Mouse (Mus musculus): ENCODE results near the gene Actr6. TPM values are rescaled to one million over a fixed set of nuclear protein-coding genes. Genes with fewer than 3 reads are reported as not detected.
"Not testable (repeated sequence)": the region's sequence is repeated elsewhere in the genome, so short reads cannot be mapped to it uniquely, and the experiment has no call there.

Actr6 gene
- polyA plus RNA-seq, 1 experiment from 2014 or later: 67.1 TPM

GRCm38 (mm10) chr10:89731341-89731740, 754 bp downstream of the Actr6 start:
- H3K4me2 ChIP-seq (replicated peaks): peak overlapping the region; percentile 66
- no peaks in the 10 kb centered on the region for H3K9me3 ChIP-seq
- peak overlapping the region; percentile 66 for H3K9ac ChIP-seq (replicated peaks)
- 14% methylated on average over 5 of the region's 5 CpGs for WGBS
- H3K4me1 ChIP-seq: peaks cover 21% of the 10 kb centered on the region
- peak overlapping the region; percentile 66 for H3K4me3 ChIP-seq
- no peaks in the 10 kb centered on the region for H3K27me3 ChIP-seq
- peak overlapping the region; percentile 85; the same call in 1 of the 2 replicates for H3K27ac ChIP-seq (replicated peaks)
- no peak for ATAC-seq (replicated peaks)
- H3K36me3 ChIP-seq: peaks cover 4% of the 10 kb centered on the region; the same call in 1 of the 2 replicates

GRCm38 (mm10) chr10:89730386-89730785, 1.7 kb downstream of the Actr6 start:
- H3K9ac ChIP-seq (replicated peaks): no peak overlapping the region
- H3K27me3 ChIP-seq: no peaks in the 10 kb centered on the region
- H3K4me2 ChIP-seq (replicated peaks): no peak overlapping the region
- peaks cover 13% of the 10 kb centered on the region; the same call in 1 of the 2 replicates for H3K36me3 ChIP-seq
- ATAC-seq (replicated peaks): no peak
- H3K9me3 ChIP-seq: no peaks in the 10 kb centered on the region
- H3K27ac ChIP-seq (replicated peaks): no peak overlapping the region
- WGBS: 88% methylated on average over 6 of the region's 6 CpGs
- H3K4me3 ChIP-seq: no peak overlapping the region
- peaks cover 21% of the 10 kb centered on the region for H3K4me1 ChIP-seq

DNA sequence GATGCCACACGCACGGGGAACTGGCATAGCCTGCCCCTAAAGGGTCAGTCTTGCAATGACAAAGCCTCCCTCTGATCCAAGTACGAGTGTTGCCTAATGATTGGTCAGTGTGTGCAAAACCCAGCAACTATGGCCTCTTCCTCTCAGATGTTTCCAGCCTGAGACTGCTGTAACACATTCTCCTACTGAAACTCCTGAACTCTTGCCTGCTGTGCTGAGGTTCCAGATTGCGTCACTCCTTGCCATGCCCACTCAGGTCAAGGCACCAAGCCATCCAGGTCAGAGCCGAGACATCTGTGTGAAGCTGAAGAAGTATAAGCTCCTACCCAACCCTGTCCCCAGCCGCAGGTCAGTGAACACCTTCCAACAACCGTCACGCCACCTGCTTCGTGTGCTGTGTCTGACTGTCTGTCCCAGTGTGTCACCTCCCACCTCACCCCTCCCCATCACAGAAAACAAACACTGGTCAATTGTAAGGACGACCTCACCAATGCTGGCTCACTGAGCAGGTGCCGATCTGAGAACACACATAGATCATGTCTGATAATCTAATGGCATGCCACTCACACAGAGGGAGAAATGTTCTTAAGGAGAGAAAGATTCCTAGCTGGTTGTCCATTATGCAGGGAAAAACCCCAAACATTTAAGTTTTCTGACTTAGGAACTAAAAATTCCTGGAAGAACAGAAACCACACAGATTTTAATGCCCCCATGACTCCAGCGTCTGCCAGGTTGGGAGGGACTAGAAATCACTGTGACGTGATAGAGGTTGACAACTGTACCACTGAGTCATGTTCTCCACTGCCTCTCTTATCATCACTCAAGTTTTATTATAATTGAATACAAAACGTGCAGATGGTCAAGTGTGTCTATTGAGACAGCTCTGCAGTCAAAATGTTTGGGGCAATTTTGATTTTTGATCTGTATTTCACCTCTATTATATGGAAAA, 9.6 kb downstream of the Actr6 start:
- no peak overlapping the region for H3K4me2 ChIP-seq (replicated peaks)
- H3K9me3 ChIP-seq: no peaks in the 10 kb centered on the region
- ATAC-seq (replicated peaks): no peak
- H3K36me3 ChIP-seq: peaks cover 37% of the 10 kb centered on the region; the same call in 1 of the 2 replicates
- no peak overlapping the region for H3K4me3 ChIP-seq
- 92% methylated on average over 14 of the region's 14 CpGs for WGBS
- no peaks in the 10 kb centered on the region for H3K4me1 ChIP-seq
- H3K27ac ChIP-seq (replicated peaks): no peak overlapping the region
- no peak overlapping the region for H3K9ac ChIP-seq (replicated peaks)
- H3K27me3 ChIP-seq: no peaks in the 10 kb centered on the region

DNA sequence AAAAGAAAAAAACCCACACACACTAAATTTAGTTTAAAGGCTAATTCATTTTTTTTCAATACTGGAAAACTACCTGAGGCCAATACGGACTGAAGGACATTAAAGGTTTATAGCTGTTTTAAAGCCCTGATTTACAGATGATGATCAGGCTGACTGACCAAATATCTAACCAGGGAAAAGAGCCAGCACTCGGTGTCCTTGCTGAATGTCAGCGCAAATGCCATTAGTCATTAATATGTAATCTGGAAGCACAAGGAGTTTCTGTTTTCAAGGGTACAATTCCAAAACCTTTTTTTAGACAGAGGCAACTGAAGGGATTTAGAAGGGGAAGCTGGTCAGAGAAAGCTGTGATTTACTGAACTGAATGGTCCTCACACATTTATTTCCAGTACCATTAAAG, 11.3 kb downstream of the Actr6 start:
- ATAC-seq (replicated peaks): no peak

GRCm38 (mm10) chr10:89720252-89720651, 11.8 kb downstream of the Actr6 start:
- Histone ChIP-seq H3K4me2 (replicated peaks) (no peak overlapping the region), H3K4me1 (no peaks in the 10 kb centered on the region), H3K36me3 (peaks cover 26% of the 10 kb centered on the region), H3K4me3 (no peak overlapping the region), H3K27me3 (no peaks in the 10 kb centered on the region), H3K9me3 (no peaks in the 10 kb centered on the region), H3K9ac (replicated peaks) (no peak overlapping the region), H3K27ac (replicated peaks) (no peak overlapping the region)
- no peak for ATAC-seq (replicated peaks)

More for the DNA sequence above, 11.3 kb downstream of the Actr6 start:
- Histone ChIP-seq H3K27ac (replicated peaks) (no peak overlapping the region), H3K4me1 (no peaks in the 10 kb centered on the region), H3K9ac (replicated peaks) (no peak overlapping the region), H3K27me3 (no peaks in the 10 kb centered on the region), H3K9me3 (no peaks in the 10 kb centered on the region), H3K4me2 (replicated peaks) (no peak overlapping the region), H3K36me3 (peaks cover 30% of the 10 kb centered on the region; the same call in 1 of the 2 replicates), H3K4me3 (no peak overlapping the region)
- WGBS: 97% methylated on average over 3 of the region's 3 CpGs

- no peak for ATAC-seq (replicated peaks)
Measured at GRCm38 (mm10) chr10:89714910-89715309, 17.2 kb downstream of the Actr6 start.

GRCm38 (mm10) chr10:89708720-89709119, 23.4 kb downstream of the Actr6 start:
- 37% methylated on average over 10 of the region's 10 CpGs for WGBS
- peak; percentile 51; the same call in 1 of the 2 replicates for ATAC-seq (replicated peaks)
- Histone ChIP-seq H3K9ac (replicated peaks) (no peak overlapping the region), H3K4me2 (replicated peaks) (no peak overlapping the region), H3K9me3 (no peaks in the 10 kb centered on the region), H3K4me1 (no peaks in the 10 kb centered on the region), H3K27me3 (no peaks in the 10 kb centered on the region), H3K4me3 (no peak overlapping the region), H3K36me3 (peaks cover 25% of the 10 kb centered on the region), H3K27ac (replicated peaks) (no peak overlapping the region)

More at GRCm38 (mm10) chr10:89714910-89715309, 17.2 kb downstream of the Actr6 start:
- Histone ChIP-seq H3K9me3 (no peaks in the 10 kb centered on the region), H3K27ac (replicated peaks) (no peak overlapping the region), H3K36me3 (peaks cover 44% of the 10 kb centered on the region), H3K4me1 (no peaks in the 10 kb centered on the region), H3K27me3 (no peaks in the 10 kb centered on the region), H3K4me3 (no peak overlapping the region), H3K4me2 (replicated peaks) (no peak overlapping the region), H3K9ac (replicated peaks) (no peak overlapping the region)
- 94% methylated on average over 10 of the region's 10 CpGs for WGBS

GRCm38 (mm10) chr10:89707397-89707796, 24.7 kb downstream of the Actr6 start:
- 85% methylated on average over 3 of the region's 3 CpGs for WGBS

GRCm38 (mm10) chr10:89703042-89703441, 29.1 kb downstream of the Actr6 start:
- Histone ChIP-seq H3K27ac (replicated peaks) (no peak overlapping the region), H3K4me1 (no peaks in the 10 kb centered on the region), H3K36me3 (no peaks in the 10 kb centered on the region), H3K27me3 (no peaks in the 10 kb centered on the region), H3K4me3 (no peak overlapping the region), H3K9me3 (no peaks in the 10 kb centered on the region), H3K9ac (replicated peaks) (no peak overlapping the region), H3K4me2 (replicated peaks) (no peak overlapping the region)
- no peak for ATAC-seq (replicated peaks)
- 61% methylated on average over 5 of the region's 5 CpGs for WGBS

More at GRCm38 (mm10) chr10:89707397-89707796, 24.7 kb downstream of the Actr6 start:
- no peak overlapping the region for H3K27ac ChIP-seq (replicated peaks)
- H3K36me3 ChIP-seq: peaks cover 12% of the 10 kb centered on the region
- no peak for ATAC-seq (replicated peaks)
- no peaks in the 10 kb centered on the region for H3K9me3 ChIP-seq
- H3K4me1 ChIP-seq: no peaks in the 10 kb centered on the region
- no peak overlapping the region for H3K4me2 ChIP-seq (replicated peaks)
- H3K4me3 ChIP-seq: no peak overlapping the region
- no peaks in the 10 kb centered on the region for H3K27me3 ChIP-seq
- no peak overlapping the region for H3K9ac ChIP-seq (replicated peaks)

- Histone ChIP-seq H3K4me1 (no peaks in the 10 kb centered on the region), H3K36me3 (no peaks in the 10 kb centered on the region), H3K27me3 (no peaks in the 10 kb centered on the region), H3K4me3 (no peak overlapping the region), H3K9me3 (no peaks in the 10 kb centered on the region), H3K27ac (replicated peaks) (no peak overlapping the region), H3K9ac (replicated peaks) (no peak overlapping the region), H3K4me2 (replicated peaks) (no peak overlapping the region)
- WGBS: 98% methylated on average over 3 of the region's 3 CpGs
- no peak for ATAC-seq (replicated peaks)
Measured at GRCm38 (mm10) chr10:89697956-89698355, 34.1 kb downstream of the Actr6 start.

DNA sequence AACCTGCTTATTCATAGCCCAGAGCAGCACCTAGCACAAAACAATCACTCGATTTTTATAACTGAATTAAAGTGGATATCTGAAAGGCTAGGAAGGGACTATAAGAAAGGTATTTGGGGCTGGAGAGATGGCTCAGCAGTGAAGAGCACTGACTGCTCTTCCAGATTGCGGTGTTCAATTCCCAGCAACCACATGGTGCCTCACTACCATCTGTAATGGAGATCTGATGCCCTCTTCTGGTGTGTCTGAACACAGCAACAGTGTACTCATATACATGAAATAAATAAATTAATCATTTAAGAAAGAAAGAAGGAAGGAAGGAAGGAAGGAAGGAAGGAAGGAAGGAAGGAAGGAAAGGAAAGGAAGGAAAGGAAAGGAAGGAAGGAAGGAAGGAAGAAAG, 35.8 kb downstream of the Actr6 start:
- H3K27me3 ChIP-seq; H3K9ac ChIP-seq (replicated peaks); H3K4me3 ChIP-seq; H3K4me1 ChIP-seq; H3K36me3 ChIP-seq; H3K9me3 ChIP-seq; H3K27ac ChIP-seq (replicated peaks); ATAC-seq (replicated peaks); H3K4me2 ChIP-seq (replicated peaks): not testable (repeated sequence)
- WGBS: 74% methylated on average over 2 of the region's 2 CpGs

- ATAC-seq (replicated peaks): no peak
- Histone ChIP-seq H3K36me3 (no peaks in the 10 kb centered on the region), H3K4me1 (no peaks in the 10 kb centered on the region), H3K4me2 (replicated peaks) (no peak overlapping the region), H3K27ac (replicated peaks) (no peak overlapping the region), H3K4me3 (no peak overlapping the region), H3K27me3 (no peaks in the 10 kb centered on the region), H3K9me3 (no peaks in the 10 kb centered on the region), H3K9ac (replicated peaks) (no peak overlapping the region)
- WGBS: 82% methylated on average over 20 of the region's 20 CpGs
Measured at GRCm38 (mm10) chr10:89695194-89695911, 36.7 kb downstream of the Actr6 start.
